Mouse (Mus musculus) hindbrain, embryonic 15.5 days (tissue): Measurements from ENCODE around the gene Rab11b. TPM values are rescaled to one million over a fixed set of nuclear protein-coding genes. Genes with fewer than 3 reads are reported as not detected.

Experiments
- ATAC-seq: fragments of 200-750 bp; cut with Nextera tagmentation; 2 replicates; pipeline ENCODE4 v1.8.0; 2017; ENCODE audit warnings: low read depth, moderate number of reproducible peaks, moderate TSS enrichment; ENCODE audit not compliant: low FRiP score
- H3K27ac ChIP-seq: fragments of 300-500 bp; sonication (generic); replicated peaks from 2 replicates; pipeline ENCODE4 v1.5.1; 2015; ENCODE audit warnings: mild to moderate bottlenecking, inconsistent platforms
- H3K27me3 ChIP-seq: fragments of 300-500 bp; sonication (generic); 2 replicates; pipeline ENCODE4 v1.6.1; 2015; ENCODE audit warnings: control low read depth, inconsistent platforms
- H3K36me3 ChIP-seq: fragments of 300-500 bp; sonication (generic); 2 replicates; pipeline ENCODE4 v1.6.1; 2015; ENCODE audit warnings: control low read depth, inconsistent platforms
- H3K4me1 ChIP-seq: fragments of 300-500 bp; sonication (generic); replicated peaks from 2 replicates; pipeline ENCODE4 v1.6.1; 2015; ENCODE audit warnings: control low read depth, inconsistent platforms
- H3K4me2 ChIP-seq: fragments of 300-500 bp; sonication (generic); 2 replicates; pipeline ENCODE4 v1.6.1; 2015; ENCODE audit warnings: moderate library complexity, mild to moderate bottlenecking, inconsistent platforms
- H3K4me3 ChIP-seq: fragments of 300-500 bp; sonication (generic); 2 replicates; pipeline ENCODE4 v1.5.1; 2015; ENCODE audit warnings: mild to moderate bottlenecking, inconsistent platforms
- H3K9ac ChIP-seq: fragments of 300-500 bp; sonication (generic); 2 replicates; pipeline ENCODE4 v1.6.1; 2015; ENCODE audit warnings: inconsistent platforms
- H3K9me3 ChIP-seq: fragments of 300-500 bp; sonication (generic); 2 replicates; pipeline ENCODE4 v1.6.1; 2016; ENCODE audit warnings: control low read depth, inconsistent platforms
- WGBS: fragments of 180-500 bp; shearing (Covaris S2); methylation state at CpG from one replicate; pipeline ENCODE4 v1.1.7; 2015; 5-methylcytosine and 5-hydroxymethylcytosine counted together
- polyA plus RNA-seq: library from polyadenylated mRNA; unstranded; fragments of >200 nt; fragmentation: Nextera tagmentation; extraction: Ambion mirVana; gene quantifications from 2 replicates; pipeline ENCODE4 v1.2.1, GENCODE M21; 2015

The Rab11b gene
- 590 and 595 TPM in 2 replicates for polyA plus RNA-seq

DNA sequence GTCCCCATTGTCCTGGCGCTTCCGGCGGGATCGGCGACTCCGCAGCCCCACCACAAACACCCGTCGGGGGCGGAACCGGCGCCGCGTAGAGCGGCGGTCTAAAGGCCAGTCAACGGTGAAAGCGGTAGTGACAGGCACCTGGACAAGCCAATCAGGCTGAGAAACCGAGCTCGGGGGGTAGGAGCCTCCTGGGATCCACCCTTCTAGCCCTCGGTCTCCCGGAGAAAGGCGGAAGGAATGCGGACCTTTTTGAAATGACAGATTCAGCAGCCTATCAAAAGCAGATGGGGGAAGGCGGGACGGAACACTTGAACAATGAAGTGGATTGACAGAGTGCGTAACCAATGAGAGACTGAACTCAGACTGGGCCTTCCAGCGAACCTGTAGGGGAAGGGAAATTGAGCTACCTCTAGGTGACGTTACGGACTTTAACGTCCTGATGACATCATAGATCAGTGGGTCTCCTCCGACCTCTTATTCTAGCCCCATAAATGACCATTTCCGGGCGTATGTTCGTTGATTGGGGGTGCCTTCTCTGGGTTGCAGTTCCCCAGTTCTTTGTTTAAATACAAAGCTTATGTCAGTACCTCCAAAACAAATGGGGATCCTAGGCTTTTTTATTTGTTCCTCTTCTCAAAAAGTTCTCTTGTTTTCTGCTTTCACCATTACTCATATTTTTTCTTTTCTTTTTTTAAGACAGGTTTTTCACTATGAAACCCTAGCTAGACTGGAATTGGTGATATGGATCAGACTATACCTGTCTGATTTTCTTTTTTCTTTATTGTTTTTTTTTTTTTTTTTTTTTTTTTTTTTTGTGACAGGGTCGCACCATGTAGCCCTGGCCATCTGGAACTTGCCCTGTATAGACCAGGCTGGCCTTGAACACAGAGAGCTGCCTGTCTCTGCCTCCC is at the start of gene Rab11b:
TSS of gene Rab11b (minus strand) at position 276 of the 911 bp plus-strand sequence.
- no peaks in the 10 kb centered on the region for H3K36me3 ChIP-seq
- H3K4me1 ChIP-seq, result peaks cover 40% of the 10 kb centered on the region
- WGBS, result 3% methylated on average over 35 of the region's 35 CpGs
- no peaks in the 10 kb centered on the region for H3K27me3 ChIP-seq
- H3K27ac ChIP-seq, result peak within 1 kb of the TSS; percentile 97
- H3K9me3 ChIP-seq, result no peaks in the 10 kb centered on the region
- H3K4me3 ChIP-seq, result peak within 1 kb of the TSS; percentile 59
- ATAC-seq, result peak; percentile 99
- H3K9ac ChIP-seq, result peak within 1 kb of the TSS; percentile 92
- H3K4me2 ChIP-seq, result peak within 1 kb of the TSS; percentile 81

DNA sequence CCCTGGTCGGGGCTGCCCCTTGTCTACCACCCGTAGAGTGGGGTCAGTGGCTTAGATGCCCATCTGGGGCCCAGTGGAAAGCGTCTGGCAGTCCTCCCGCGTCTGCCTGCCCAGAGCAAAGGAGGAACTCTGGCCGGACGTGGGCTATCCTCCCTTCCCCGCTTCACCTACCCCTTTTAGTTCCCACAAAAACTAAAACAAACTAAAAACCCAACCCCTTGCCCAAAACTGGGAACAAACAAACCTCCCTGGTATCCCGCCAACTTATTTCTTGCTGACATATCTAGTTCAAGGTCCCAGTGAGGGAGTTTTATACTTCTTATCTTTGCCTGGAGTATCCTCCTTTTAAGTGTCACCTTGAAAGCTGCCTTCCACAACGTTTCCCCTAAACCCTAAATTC is 47.9 kb upstream of the Rab11b start:
- ATAC-seq, result no peak
- H3K36me3 ChIP-seq, result no peaks in the 10 kb centered on the region
- no peak overlapping the region for H3K9ac ChIP-seq
- WGBS, result 41% methylated on average over 10 of the region's 10 CpGs
- no peak overlapping the region for H3K4me2 ChIP-seq
- H3K27ac ChIP-seq, result no peak overlapping the region
- H3K4me1 ChIP-seq, result peaks cover 12% of the 10 kb centered on the region
- H3K27me3 ChIP-seq, result no peaks in the 10 kb centered on the region
- no peaks in the 10 kb centered on the region for H3K9me3 ChIP-seq
- H3K4me3 ChIP-seq, result no peak overlapping the region

DNA sequence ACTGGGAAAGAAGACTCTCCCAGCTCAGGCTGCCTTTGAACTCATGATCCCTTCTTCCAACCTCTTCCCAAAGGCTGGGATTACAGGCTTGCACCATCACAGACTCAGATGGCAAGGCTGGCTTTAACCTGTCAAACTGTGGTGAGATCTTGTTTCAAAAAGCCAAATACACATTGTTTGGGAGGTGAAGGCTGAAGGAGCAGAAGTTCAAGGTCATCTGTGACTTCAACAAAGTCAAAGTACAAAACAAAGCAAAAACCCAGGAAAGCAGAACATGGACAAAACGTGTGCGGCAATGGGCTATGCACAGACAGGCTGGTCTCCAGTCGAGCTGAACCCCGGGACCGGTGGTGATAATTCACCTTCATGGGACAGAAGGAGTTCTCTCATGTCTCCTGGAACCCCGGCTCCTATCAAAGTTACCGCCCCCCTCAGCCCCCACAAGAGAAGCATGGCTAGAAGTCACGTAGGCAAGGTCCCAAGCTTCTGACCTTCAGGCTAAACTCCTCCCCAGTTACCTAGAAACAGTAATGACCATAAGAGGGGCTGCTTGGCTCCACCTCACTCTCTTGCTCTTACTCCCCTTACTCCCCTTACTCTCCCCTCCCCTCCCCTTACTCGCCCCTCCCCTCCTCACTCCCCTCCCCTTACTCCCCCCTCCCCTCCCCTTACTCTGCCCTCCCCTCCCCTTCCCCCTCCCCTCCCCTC is 47.0 kb upstream of the Rab11b start:
- Histone ChIP-seq H3K4me3 (no peak overlapping the region), H3K9me3 (no peaks in the 10 kb centered on the region), H3K4me2 (no peak overlapping the region), H3K36me3 (no peaks in the 10 kb centered on the region), H3K9ac (no peak overlapping the region), H3K27me3 (no peaks in the 10 kb centered on the region), H3K4me1 (peaks cover 12% of the 10 kb centered on the region), H3K27ac (no peak overlapping the region)
- WGBS, result 65% methylated on average over 8 of the region's 9 CpGs
- ATAC-seq, result no peak

DNA sequence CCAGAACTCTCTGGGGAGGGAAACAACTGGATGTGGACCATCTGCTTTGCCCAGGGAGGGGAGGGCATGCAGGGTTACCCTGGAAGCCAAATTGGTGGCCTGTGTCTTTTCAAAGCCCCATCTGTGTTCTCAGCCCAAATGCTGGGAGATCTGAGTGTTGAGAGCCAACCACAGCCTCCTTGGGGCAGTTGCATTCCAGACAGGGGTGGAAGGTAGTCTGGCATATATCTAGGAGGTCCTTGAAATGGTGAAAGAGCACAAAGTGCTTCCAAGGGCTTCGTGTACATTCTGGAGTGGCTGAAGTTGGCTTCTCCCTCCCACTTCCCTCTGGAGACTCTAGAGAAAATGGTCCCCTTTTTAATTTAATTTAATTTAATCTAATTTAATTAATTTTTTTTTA is 44.4 kb upstream of the Rab11b start:
- Histone ChIP-seq H3K4me1 (no peaks in the 10 kb centered on the region), H3K36me3 (no peaks in the 10 kb centered on the region), H3K9ac (no peak overlapping the region), H3K4me3 (no peak overlapping the region), H3K27me3 (no peaks in the 10 kb centered on the region), H3K27ac (no peak overlapping the region), H3K4me2 (no peak overlapping the region), H3K9me3 (no peaks in the 10 kb centered on the region)
- no peak for ATAC-seq
- 65% methylated on average over 1 of the region's 1 CpGs for WGBS

DNA sequence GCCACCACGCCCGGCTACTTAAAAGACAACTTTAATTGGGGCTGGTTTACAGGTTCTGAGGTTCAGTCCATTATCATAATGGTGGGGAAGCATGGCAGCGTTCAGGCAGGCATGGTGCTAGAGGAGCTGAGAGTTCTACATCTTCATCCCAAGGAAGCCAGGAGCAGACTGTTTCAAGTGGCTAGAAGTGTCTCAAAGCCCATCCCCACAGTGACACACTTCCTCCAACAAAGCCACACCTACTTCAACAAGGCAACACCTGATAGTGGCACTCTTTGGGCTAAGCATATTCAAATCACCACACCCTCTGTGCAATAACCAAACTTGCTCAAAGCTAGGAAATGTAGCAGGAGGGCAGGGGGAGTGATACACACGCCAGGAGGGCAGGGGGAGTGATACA is 43.9 kb upstream of the Rab11b start:
- Histone ChIP-seq H3K9me3 (no peaks in the 10 kb centered on the region), H3K27ac (no peak overlapping the region), H3K36me3 (no peaks in the 10 kb centered on the region), H3K4me2 (no peak overlapping the region), H3K4me1 (no peaks in the 10 kb centered on the region), H3K27me3 (no peaks in the 10 kb centered on the region), H3K9ac (no peak overlapping the region), H3K4me3 (no peak overlapping the region)
- no peak for ATAC-seq
- WGBS, result 63% methylated on average over 4 of the region's 4 CpGs

DNA sequence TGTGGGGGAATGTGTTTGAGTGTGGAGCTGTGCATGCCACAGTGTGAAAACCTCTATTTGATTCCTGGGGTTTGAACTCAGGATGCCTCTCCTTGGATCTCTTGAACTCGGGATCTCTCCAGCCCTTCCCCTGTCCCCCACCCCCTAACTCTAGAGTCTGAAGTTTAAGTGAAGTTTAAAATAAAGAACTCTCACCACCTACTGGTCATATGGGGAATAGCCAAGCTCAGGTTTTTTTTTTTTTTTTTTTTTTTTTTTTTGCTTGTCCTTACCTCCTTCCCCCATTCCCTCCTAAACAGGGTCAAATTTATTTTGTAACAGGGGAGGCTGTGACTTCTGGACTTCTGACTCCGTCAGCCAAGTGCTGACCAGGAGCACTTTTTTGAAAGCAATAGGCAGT is 41.9 kb upstream of the Rab11b start:
- no peaks in the 10 kb centered on the region for H3K9me3 ChIP-seq
- ATAC-seq, result no peak
- H3K4me2 ChIP-seq, result no peak overlapping the region
- H3K27me3 ChIP-seq, result no peaks in the 10 kb centered on the region
- H3K36me3 ChIP-seq, result no peaks in the 10 kb centered on the region
- no peak overlapping the region for H3K9ac ChIP-seq
- no peak overlapping the region for H3K4me3 ChIP-seq
- H3K27ac ChIP-seq, result no peak overlapping the region
- H3K4me1 ChIP-seq, result no peaks in the 10 kb centered on the region
- WGBS, result 7% methylated on average over 2 of the region's 2 CpGs

DNA sequence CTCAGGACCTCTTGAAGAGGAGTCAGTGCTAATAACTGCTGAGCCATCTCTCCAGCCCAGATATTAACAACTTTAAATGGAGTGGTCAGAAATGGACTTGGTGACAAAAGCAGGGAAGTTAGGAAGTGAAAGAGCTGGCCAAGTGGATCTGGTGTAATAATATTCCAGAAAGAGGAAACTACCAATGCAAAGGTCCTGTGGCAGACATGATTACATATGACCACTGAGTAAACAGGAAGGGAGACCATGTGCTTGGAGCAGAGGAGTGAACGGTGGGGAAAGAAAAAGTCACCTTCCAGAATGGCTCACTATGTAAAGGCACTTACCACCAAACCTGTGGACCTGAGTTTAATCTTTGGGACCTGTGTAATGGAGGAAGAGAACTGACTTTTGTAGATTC is 38.9 kb upstream of the Rab11b start:
- Histone ChIP-seq H3K27me3 (no peaks in the 10 kb centered on the region), H3K4me2 (no peak overlapping the region), H3K4me1 (no peaks in the 10 kb centered on the region), H3K4me3 (no peak overlapping the region), H3K36me3 (no peaks in the 10 kb centered on the region), H3K9ac (no peak overlapping the region), H3K27ac (no peak overlapping the region), H3K9me3 (no peaks in the 10 kb centered on the region)
- ATAC-seq, result no peak
- WGBS, result 79% methylated on average over 1 of the region's 1 CpGs

DNA sequence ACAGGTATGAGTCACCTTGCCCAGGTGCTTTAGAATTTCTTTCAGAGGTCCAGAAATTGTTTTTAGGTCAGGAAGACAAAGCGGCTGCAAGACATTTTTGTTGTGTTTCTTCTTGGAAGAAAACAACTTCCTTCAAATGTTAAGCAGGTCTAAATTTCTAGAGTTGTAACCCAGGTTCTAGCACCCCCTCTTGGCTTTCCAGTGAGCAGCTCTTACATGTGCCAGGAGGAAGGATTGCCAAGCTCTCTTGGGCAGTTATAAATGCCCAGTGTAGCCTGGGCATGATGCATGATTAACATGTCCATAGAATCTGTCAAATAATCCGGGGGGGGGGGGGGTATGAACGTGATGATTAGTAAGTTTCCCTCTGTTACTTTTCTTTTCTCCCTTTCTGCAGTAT is 38.0 kb upstream of the Rab11b start:
- Histone ChIP-seq H3K4me1 (no peaks in the 10 kb centered on the region), H3K4me3 (no peak overlapping the region), H3K27me3 (no peaks in the 10 kb centered on the region), H3K27ac (no peak overlapping the region), H3K4me2 (no peak overlapping the region), H3K36me3 (no peaks in the 10 kb centered on the region), H3K9me3 (no peaks in the 10 kb centered on the region), H3K9ac (no peak overlapping the region)
- ATAC-seq, result no peak
- 60% methylated on average over 3 of the region's 3 CpGs for WGBS

DNA sequence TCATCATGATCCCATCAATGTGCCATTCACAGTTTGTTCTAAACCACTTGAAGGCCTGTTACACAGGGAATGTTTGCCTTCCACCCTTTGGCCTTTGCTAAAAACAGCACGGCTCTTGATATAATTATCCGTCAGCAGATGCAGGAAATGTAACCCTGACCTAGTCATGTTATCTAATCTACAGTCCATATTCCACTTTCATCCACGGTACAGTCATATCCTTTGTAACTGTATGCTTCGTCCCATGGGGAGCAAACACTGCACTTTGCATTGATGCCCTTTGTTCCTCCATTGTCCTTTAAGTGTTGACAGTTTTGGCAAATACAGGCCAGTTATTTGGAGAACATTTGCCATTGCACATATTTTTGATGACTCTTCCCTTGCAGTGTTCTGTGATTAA is 28.4 kb upstream of the Rab11b start:
- WGBS, result 79% methylated on average over 4 of the region's 4 CpGs
- Histone ChIP-seq H3K36me3 (no peaks in the 10 kb centered on the region), H3K9ac (no peak overlapping the region), H3K27me3 (no peaks in the 10 kb centered on the region), H3K4me1 (no peaks in the 10 kb centered on the region), H3K27ac (no peak overlapping the region), H3K4me3 (no peak overlapping the region), H3K9me3 (no peaks in the 10 kb centered on the region), H3K4me2 (no peak overlapping the region)
- ATAC-seq, result no peak

DNA sequence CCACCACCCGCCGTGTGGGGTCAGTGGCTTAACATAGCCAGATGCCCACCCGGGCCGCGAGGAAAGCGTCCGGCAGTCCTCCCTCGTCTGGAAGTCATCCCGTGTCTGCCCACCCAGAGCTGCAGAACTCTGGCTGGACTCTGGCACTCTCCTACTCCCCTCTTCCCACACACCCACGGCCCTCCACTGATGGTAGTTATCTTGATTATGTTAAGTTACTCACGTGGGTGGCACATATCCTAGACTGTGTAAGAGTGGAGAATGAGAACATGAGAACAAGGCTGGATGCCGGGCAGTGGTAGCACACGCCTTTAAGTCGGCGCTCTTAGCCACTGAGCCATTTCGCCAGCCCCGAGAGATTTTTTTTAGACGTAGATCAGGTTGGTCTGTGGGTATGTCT is 26.0 kb upstream of the Rab11b start:
- H3K27me3 ChIP-seq, result no peaks in the 10 kb centered on the region
- WGBS, result 82% methylated on average over 18 of the region's 18 CpGs
- H3K4me2 ChIP-seq, result no peak overlapping the region
- peaks cover 9% of the 10 kb centered on the region for H3K4me1 ChIP-seq
- no peak overlapping the region for H3K4me3 ChIP-seq
- H3K9ac ChIP-seq, result no peak overlapping the region
- no peaks in the 10 kb centered on the region for H3K36me3 ChIP-seq
- no peak for ATAC-seq
- no peak overlapping the region for H3K27ac ChIP-seq
- H3K9me3 ChIP-seq, result no peaks in the 10 kb centered on the region

DNA sequence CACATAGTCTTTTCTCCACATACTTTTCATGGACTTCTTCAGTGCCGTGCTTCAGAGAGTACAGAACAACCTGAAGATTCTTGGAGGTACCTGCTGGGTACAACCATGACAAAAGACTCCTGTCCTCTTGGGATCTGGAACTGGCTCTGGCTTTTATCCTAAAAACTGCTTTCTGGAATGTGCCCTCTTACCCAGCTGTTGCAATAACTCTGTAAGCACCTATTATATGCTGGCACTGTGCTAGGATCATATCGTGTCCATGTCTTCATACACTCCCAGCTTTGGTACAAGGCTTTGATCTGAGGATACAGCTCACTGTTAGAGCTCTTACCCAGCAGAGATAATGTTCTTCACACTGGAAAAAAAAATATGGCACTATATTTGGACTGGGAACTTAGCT is 24.6 kb upstream of the Rab11b start:
- Histone ChIP-seq H3K4me3 (no peak overlapping the region), H3K27me3 (no peaks in the 10 kb centered on the region), H3K36me3 (no peaks in the 10 kb centered on the region), H3K4me2 (no peak overlapping the region), H3K27ac (no peak overlapping the region), H3K9ac (no peak overlapping the region), H3K4me1 (peaks cover 17% of the 10 kb centered on the region), H3K9me3 (no peaks in the 10 kb centered on the region)
- 93% methylated on average over 2 of the region's 2 CpGs for WGBS
- ATAC-seq, result no peak

DNA sequence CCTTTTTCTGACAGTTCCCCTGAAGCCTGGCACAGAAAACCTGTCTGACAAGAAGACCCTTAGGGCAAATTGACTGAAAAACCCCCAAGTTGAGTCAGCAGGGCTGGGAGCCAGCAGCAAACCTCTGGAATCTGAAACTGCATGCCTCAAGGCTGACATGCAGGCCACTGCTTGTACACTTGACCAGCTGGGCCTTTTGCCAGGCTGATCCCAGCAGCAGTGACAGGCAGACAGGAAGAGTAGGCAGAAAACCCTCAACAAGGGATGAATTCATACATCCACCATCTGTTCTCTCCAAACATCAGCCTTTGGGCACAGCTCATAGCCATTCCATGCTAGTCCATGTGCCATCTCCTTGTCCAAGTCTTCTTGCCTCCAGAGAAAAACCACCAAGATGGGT is 23.1 kb upstream of the Rab11b start:
- no peak overlapping the region for H3K9ac ChIP-seq
- H3K4me3 ChIP-seq, result no peak overlapping the region
- 0 out of 2 replicates have a peak overlapping the region, but pooled peaks have one; percentile 22 for H3K27ac ChIP-seq
- H3K27me3 ChIP-seq, result no peaks in the 10 kb centered on the region
- H3K36me3 ChIP-seq, result no peaks in the 10 kb centered on the region
- ATAC-seq, result no peak
- peaks cover 25% of the 10 kb centered on the region for H3K4me1 ChIP-seq
- H3K4me2 ChIP-seq, result no peak overlapping the region
- H3K9me3 ChIP-seq, result no peaks in the 10 kb centered on the region
